Mouse (Mus musculus) neural tube, embryonic 15.5 days (tissue): ENCODE data around the gene Tomm70a. TPM values are rescaled to one million over a fixed set of nuclear protein-coding genes. Genes with fewer than 3 reads are reported as not detected.

Source experiments
- ATAC-seq: fragments of 200-750 bp; cut with Nextera tagmentation; 2 replicates; pipeline ENCODE4 v1.8.0; 2017; ENCODE audit warnings: mild to moderate bottlenecking, moderate TSS enrichment, moderate library complexity; ENCODE audit not compliant: low FRiP score
- H3K27ac ChIP-seq: fragments of 300-500 bp; sonication (generic); replicated peaks from 2 replicates; pipeline ENCODE4 v1.5.1; 2015; ENCODE audit warnings: mild to moderate bottlenecking, inconsistent platforms
- H3K27me3 ChIP-seq: fragments of 300-500 bp; sonication (generic); replicated peaks from 2 replicates; pipeline ENCODE4 v1.6.1; 2015; ENCODE audit warnings: inconsistent platforms
- H3K36me3 ChIP-seq: fragments of 300-500 bp; sonication (generic); 2 replicates; pipeline ENCODE4 v1.6.1; 2015; ENCODE audit warnings: inconsistent platforms
- H3K4me1 ChIP-seq: fragments of 300-500 bp; sonication (generic); 2 replicates; pipeline ENCODE4 v1.6.1; 2015; ENCODE audit warnings: inconsistent platforms
- H3K4me2 ChIP-seq: fragments of 300-500 bp; sonication (generic); 2 replicates; pipeline ENCODE4 v1.6.1; 2015; ENCODE audit warnings: inconsistent platforms, mild to moderate bottlenecking, moderate library complexity
- H3K4me3 ChIP-seq: fragments of 300-500 bp; sonication (generic); replicated peaks from 2 replicates; pipeline ENCODE4 v1.5.1; 2015; ENCODE audit warnings: mild to moderate bottlenecking, inconsistent platforms
- H3K9ac ChIP-seq: fragments of 300-500 bp; sonication (generic); replicated peaks from 2 replicates; pipeline ENCODE4 v1.6.1; 2015; ENCODE audit warnings: mild to moderate bottlenecking, inconsistent platforms
- H3K9me3 ChIP-seq: fragments of 300-500 bp; sonication (generic); replicated peaks from 2 replicates; pipeline ENCODE4 v1.6.1; 2016; ENCODE audit warnings: inconsistent platforms
- WGBS: fragments of 180-500 bp; shearing (Covaris S2); methylation state at CpG from one replicate; pipeline ENCODE4 v1.1.7; 2015; ENCODE audit warnings: mixed read lengths; 5-methylcytosine and 5-hydroxymethylcytosine counted together
- polyA plus RNA-seq: library from polyadenylated mRNA; unstranded; fragments of >200 nt; fragmentation: Nextera tagmentation; extraction: Ambion mirVana; gene quantifications from 2 replicates; pipeline ENCODE4 v1.2.1, GENCODE M21; 2015

Gene Tomm70a
- polyA plus RNA-seq: 63.2 and 66.8 TPM in 2 replicates

- no peaks in the 10 kb centered on the region for H3K36me3 ChIP-seq
- H3K27ac ChIP-seq: peak within 1 kb of the TSS; percentile 98
- under 1% methylated on average over 37 of the region's 37 CpGs for WGBS
Observed at GRCm38 (mm10) chr16:57120913-57121815, at the start of gene Tomm70a. Gene Tomm70a, plus strand, starts transcription at chr16:57121703.

GRCm38 (mm10) chr16:57075986-57076385 lies 45.5 kb upstream of the Tomm70a start:
- no peaks in the 10 kb centered on the region for H3K9me3 ChIP-seq
- no peak overlapping the region for H3K4me2 ChIP-seq
- H3K9ac ChIP-seq: no peak overlapping the region
- no peaks in the 10 kb centered on the region for H3K36me3 ChIP-seq
- H3K4me3 ChIP-seq: no peak overlapping the region
- H3K27ac ChIP-seq: no peak overlapping the region
- no peaks in the 10 kb centered on the region for H3K4me1 ChIP-seq
- no peak for ATAC-seq
- 76% methylated on average over 7 of the region's 7 CpGs for WGBS
- no peaks in the 10 kb centered on the region for H3K27me3 ChIP-seq

More at GRCm38 (mm10) chr16:57120913-57121815, at the start of gene Tomm70a:
- peak within 1 kb of the TSS; percentile 100 for H3K4me3 ChIP-seq
- peaks cover 22% of the 10 kb centered on the region for H3K4me1 ChIP-seq
- peak within 1 kb of the TSS; percentile 67 for H3K4me2 ChIP-seq
- ATAC-seq: peak; percentile 100
- no peaks in the 10 kb centered on the region for H3K9me3 ChIP-seq
- H3K9ac ChIP-seq: peak within 1 kb of the TSS; percentile 98
- H3K27me3 ChIP-seq: no peaks in the 10 kb centered on the region

- H3K27ac ChIP-seq: no peak overlapping the region
- no peaks in the 10 kb centered on the region for H3K4me1 ChIP-seq
- H3K4me2 ChIP-seq: no peak overlapping the region
- no peak overlapping the region for H3K9ac ChIP-seq
- H3K9me3 ChIP-seq: no peaks in the 10 kb centered on the region
- ATAC-seq: no peak
- H3K36me3 ChIP-seq: no peaks in the 10 kb centered on the region
- 83% methylated on average over 4 of the region's 4 CpGs for WGBS
- H3K4me3 ChIP-seq: no peak overlapping the region
- H3K27me3 ChIP-seq: no peaks in the 10 kb centered on the region
Observed at GRCm38 (mm10) chr16:57079577-57079976, 41.9 kb upstream of the Tomm70a start.

- Histone ChIP-seq H3K27ac (no peak overlapping the region), H3K9me3 (no peaks in the 10 kb centered on the region), H3K27me3 (no peaks in the 10 kb centered on the region), H3K9ac (no peak overlapping the region), H3K4me3 (no peak overlapping the region), H3K36me3 (no peaks in the 10 kb centered on the region), H3K4me2 (no peak overlapping the region), H3K4me1 (no peaks in the 10 kb centered on the region)
- ATAC-seq: peak; percentile 87
- 47% methylated on average over 4 of the region's 4 CpGs for WGBS
Observed at GRCm38 (mm10) chr16:57092460-57092859, 29.0 kb upstream of the Tomm70a start.

- Histone ChIP-seq H3K4me2 (no peak overlapping the region), H3K9ac (no peak overlapping the region), H3K27ac (no peak overlapping the region), H3K9me3 (no peaks in the 10 kb centered on the region), H3K27me3 (no peaks in the 10 kb centered on the region), H3K36me3 (no peaks in the 10 kb centered on the region), H3K4me3 (no peak overlapping the region), H3K4me1 (no peaks in the 10 kb centered on the region)
- ATAC-seq: no peak; the same call in 1 of the 2 replicates
- 71% methylated on average over 6 of the region's 6 CpGs for WGBS
Observed at GRCm38 (mm10) chr16:57092911-57093605, 28.4 kb upstream of the Tomm70a start.

GRCm38 (mm10) chr16:57098468-57099144 lies 22.9 kb upstream of the Tomm70a start:
- ATAC-seq: no peak
- H3K27me3 ChIP-seq: no peaks in the 10 kb centered on the region
- H3K9me3 ChIP-seq: no peaks in the 10 kb centered on the region
- no peak overlapping the region for H3K4me3 ChIP-seq
- no peak overlapping the region for H3K9ac ChIP-seq
- H3K36me3 ChIP-seq: no peaks in the 10 kb centered on the region
- H3K27ac ChIP-seq: no peak overlapping the region
- no peak overlapping the region for H3K4me2 ChIP-seq
- WGBS: 68% methylated on average over 7 of the region's 7 CpGs
- no peaks in the 10 kb centered on the region for H3K4me1 ChIP-seq

GRCm38 (mm10) chr16:57099572-57100237 lies 21.8 kb upstream of the Tomm70a start:
- no peaks in the 10 kb centered on the region for H3K9me3 ChIP-seq
- WGBS: 75% methylated on average over 5 of the region's 5 CpGs
- H3K4me1 ChIP-seq: no peaks in the 10 kb centered on the region
- no peak for ATAC-seq
- no peaks in the 10 kb centered on the region for H3K27me3 ChIP-seq
- H3K4me3 ChIP-seq: no peak overlapping the region
- no peak overlapping the region for H3K9ac ChIP-seq
- no peak overlapping the region for H3K4me2 ChIP-seq
- H3K36me3 ChIP-seq: no peaks in the 10 kb centered on the region
- H3K27ac ChIP-seq: no peak overlapping the region

- no peaks in the 10 kb centered on the region for H3K36me3 ChIP-seq
- no peak overlapping the region for H3K4me2 ChIP-seq
- H3K4me1 ChIP-seq: no peaks in the 10 kb centered on the region
- H3K4me3 ChIP-seq: no peak overlapping the region
- no peak overlapping the region for H3K9ac ChIP-seq
- H3K27ac ChIP-seq: no peak overlapping the region
- H3K27me3 ChIP-seq: no peaks in the 10 kb centered on the region
- no peaks in the 10 kb centered on the region for H3K9me3 ChIP-seq
- ATAC-seq: no peak
- 93% methylated on average over 1 of the region's 1 CpGs for WGBS
Observed at GRCm38 (mm10) chr16:57101174-57101573, 20.3 kb upstream of the Tomm70a start.

- Histone ChIP-seq H3K4me2 (no peak overlapping the region), H3K27me3 (no peaks in the 10 kb centered on the region), H3K9ac (no peak overlapping the region), H3K27ac (no peak overlapping the region), H3K4me3 (no peak overlapping the region), H3K4me1 (no peaks in the 10 kb centered on the region), H3K36me3 (no peaks in the 10 kb centered on the region), H3K9me3 (no peaks in the 10 kb centered on the region)
- no peak for ATAC-seq
- WGBS: 83% methylated on average over 5 of the region's 5 CpGs
Observed at GRCm38 (mm10) chr16:57106185-57106960, 15.1 kb upstream of the Tomm70a start.

- H3K9me3 ChIP-seq: no peaks in the 10 kb centered on the region
- ATAC-seq: no peak
- no peaks in the 10 kb centered on the region for H3K36me3 ChIP-seq
- no peaks in the 10 kb centered on the region for H3K27me3 ChIP-seq
- H3K4me3 ChIP-seq: no peak overlapping the region
- H3K9ac ChIP-seq: no peak overlapping the region
- H3K4me2 ChIP-seq: no peak overlapping the region
- no peak overlapping the region for H3K27ac ChIP-seq
- H3K4me1 ChIP-seq: 0 out of 2 replicates have a peak, but pooled peaks cover 2% of the 10 kb centered on the region
Observed at GRCm38 (mm10) chr16:57116066-57116465, 5.4 kb upstream of the Tomm70a start.
